Mouse (Mus musculus) hindbrain, embryonic 14.5 days (tissue): ENCODE results near the gene 4930426L09Rik. TPM values are rescaled to one million over a fixed set of nuclear protein-coding genes. Genes with fewer than 3 reads are reported as not detected.

Experiments
- ATAC-seq: fragments of 200-750 bp; cut with Nextera tagmentation; 2 replicates; pipeline ENCODE4 v1.8.0; 2017; ENCODE audit warnings: moderate number of reproducible peaks, mild to moderate bottlenecking, moderate TSS enrichment, moderate library complexity; ENCODE audit not compliant: low FRiP score
- DNase-seq: peaks from one replicate; pipeline ENCODE4 v3.0.0-alpha.2; 2015; ENCODE audit warnings: low spot score
- H3K27ac ChIP-seq: fragments of 300-500 bp; sonication (generic); 2 replicates; pipeline ENCODE4 v1.5.1; 2014; ENCODE audit warnings: mild to moderate bottlenecking, moderate library complexity
- H3K27me3 ChIP-seq: fragments of 300-500 bp; sonication (generic); 2 replicates; pipeline ENCODE4 v1.6.1; 2014; ENCODE audit warnings: mild to moderate bottlenecking, low read length, mixed read lengths; ENCODE audit not compliant: control insufficient read depth, insufficient read depth
- H3K36me3 ChIP-seq: fragments of 300-500 bp; sonication (generic); replicated peaks from 2 replicates; pipeline ENCODE4 v1.6.1; 2014; ENCODE audit not compliant: control insufficient read depth, insufficient read depth
- H3K4me1 ChIP-seq: fragments of 300-500 bp; sonication (generic); replicated peaks from 2 replicates; pipeline ENCODE4 v1.6.1; 2014; ENCODE audit warnings: antibody characterized with exemption, low read length, mixed read lengths; ENCODE audit not compliant: control insufficient read depth, insufficient read depth
- H3K4me2 ChIP-seq: fragments of 300-500 bp; sonication (generic); replicated peaks from 2 replicates; pipeline ENCODE4 v1.6.1; 2014; ENCODE audit warnings: mild to moderate bottlenecking, moderate library complexity
- H3K4me3 ChIP-seq: fragments of 300-500 bp; sonication (generic); replicated peaks from 2 replicates; pipeline ENCODE4 v1.5.1; 2014; ENCODE audit warnings: mild to moderate bottlenecking, low read length
- H3K9ac ChIP-seq: fragments of 300-500 bp; sonication (generic); 2 replicates; pipeline ENCODE4 v1.6.1; 2014
- H3K9me3 ChIP-seq: fragments of 300-500 bp; sonication (generic); 2 replicates; pipeline ENCODE4 v1.6.1; 2016; ENCODE audit warnings: low read length; ENCODE audit not compliant: control insufficient read depth
- WGBS: fragments of 180-500 bp; shearing (Covaris S2); extraction: QIAGEN DNeasy Blood & Tissue Kit; methylation state at CpG from one replicate; pipeline ENCODE4 v1.1.7; 2014; 5-methylcytosine and 5-hydroxymethylcytosine counted together
- polyA plus RNA-seq: library from polyadenylated mRNA; unstranded; fragments of >200 nt; fragmentation: Nextera tagmentation; extraction: Ambion mirVana; gene quantifications from 2 replicates; pipeline ENCODE4 v1.2.1, GENCODE M21; 2014

4930426L09Rik gene
- polyA plus RNA-seq, 1 experiment from 2014 or later, result 0.74 TPM

GRCm38 (mm10) chr2:18957459-18957858 is 40.7 kb upstream of the 4930426L09Rik start:
- H3K27me3 ChIP-seq, result no peaks in the 10 kb centered on the region
- no peak overlapping the region for H3K4me3 ChIP-seq
- DNase-seq (no peak), ATAC-seq (no peak)
- WGBS, result 96% methylated on average over 7 of the region's 7 CpGs
- no peak overlapping the region for H3K9ac ChIP-seq
- H3K27ac ChIP-seq, result no peak overlapping the region
- no peak overlapping the region for H3K4me2 ChIP-seq
- no peaks in the 10 kb centered on the region for H3K9me3 ChIP-seq
- H3K36me3 ChIP-seq, result no peaks in the 10 kb centered on the region
- peaks cover 4% of the 10 kb centered on the region; the same call in 1 of the 2 replicates for H3K4me1 ChIP-seq

GRCm38 (mm10) chr2:18958044-18958443 is 40.1 kb upstream of the 4930426L09Rik start:
- Histone ChIP-seq H3K4me1 (peaks cover 4% of the 10 kb centered on the region; the same call in 1 of the 2 replicates), H3K4me2 (no peak overlapping the region), H3K27me3 (no peaks in the 10 kb centered on the region), H3K27ac (no peak overlapping the region), H3K4me3 (no peak overlapping the region), H3K9ac (no peak overlapping the region), H3K9me3 (no peaks in the 10 kb centered on the region), H3K36me3 (no peaks in the 10 kb centered on the region)
- no peak for ATAC-seq
- WGBS, result 78% methylated on average over 9 of the region's 9 CpGs
- DNase-seq, result no peak

- H3K9me3 ChIP-seq, result no peaks in the 10 kb centered on the region
- ATAC-seq, result no peak
- WGBS, result 97% methylated on average over 5 of the region's 5 CpGs
- no peaks in the 10 kb centered on the region for H3K36me3 ChIP-seq
- no peak overlapping the region for H3K4me2 ChIP-seq
- no peak overlapping the region for H3K27ac ChIP-seq
- no peak for DNase-seq
- H3K27me3 ChIP-seq, result no peaks in the 10 kb centered on the region
- H3K4me1 ChIP-seq, result peaks cover 4% of the 10 kb centered on the region; the same call in 1 of the 2 replicates
- H3K4me3 ChIP-seq, result no peak overlapping the region
- no peak overlapping the region for H3K9ac ChIP-seq
Measured at GRCm38 (mm10) chr2:18958501-18958900, 39.6 kb upstream of the 4930426L09Rik start.

- H3K9me3 ChIP-seq, result no peaks in the 10 kb centered on the region
- peaks cover 4% of the 10 kb centered on the region; the same call in 1 of the 2 replicates for H3K4me1 ChIP-seq
- ATAC-seq (no peak), DNase-seq (no peak)
- no peaks in the 10 kb centered on the region for H3K27me3 ChIP-seq
- H3K36me3 ChIP-seq, result no peaks in the 10 kb centered on the region
- H3K4me3 ChIP-seq, result no peak overlapping the region
- H3K27ac ChIP-seq, result no peak overlapping the region
- H3K4me2 ChIP-seq, result no peak overlapping the region
- 93% methylated on average over 6 of the region's 6 CpGs for WGBS
- no peak overlapping the region for H3K9ac ChIP-seq
Measured at GRCm38 (mm10) chr2:18959008-18959407, 39.1 kb upstream of the 4930426L09Rik start.

- 92% methylated on average over 5 of the region's 5 CpGs for WGBS
- ATAC-seq (no peak), DNase-seq (no peak)
- Histone ChIP-seq H3K4me1 (peaks cover 4% of the 10 kb centered on the region; the same call in 1 of the 2 replicates), H3K27me3 (no peaks in the 10 kb centered on the region), H3K27ac (no peak overlapping the region), H3K9ac (no peak overlapping the region), H3K4me2 (no peak overlapping the region), H3K9me3 (no peaks in the 10 kb centered on the region), H3K4me3 (no peak overlapping the region), H3K36me3 (no peaks in the 10 kb centered on the region)
Measured at GRCm38 (mm10) chr2:18959558-18959957, 38.6 kb upstream of the 4930426L09Rik start.

- H3K4me3 ChIP-seq, result no peak overlapping the region
- H3K9me3 ChIP-seq, result no peaks in the 10 kb centered on the region
- 47% methylated on average over 7 of the region's 7 CpGs for WGBS
- H3K27ac ChIP-seq, result no peak overlapping the region
- H3K4me2 ChIP-seq, result no peak overlapping the region
- H3K4me1 ChIP-seq, result peaks cover 4% of the 10 kb centered on the region; the same call in 1 of the 2 replicates
- no peaks in the 10 kb centered on the region for H3K36me3 ChIP-seq
- H3K9ac ChIP-seq, result no peak overlapping the region
- ATAC-seq (no peak), DNase-seq (no peak)
- H3K27me3 ChIP-seq, result no peaks in the 10 kb centered on the region
Measured at GRCm38 (mm10) chr2:18960376-18960973, 37.7 kb upstream of the 4930426L09Rik start.

GRCm38 (mm10) chr2:18962502-18962901 is 35.6 kb upstream of the 4930426L09Rik start:
- H3K27me3 ChIP-seq, result no peaks in the 10 kb centered on the region
- no peak overlapping the region for H3K4me2 ChIP-seq
- ATAC-seq (no peak), DNase-seq (no peak)
- no peak overlapping the region for H3K9ac ChIP-seq
- peaks cover 4% of the 10 kb centered on the region; the same call in 1 of the 2 replicates for H3K4me1 ChIP-seq
- no peak overlapping the region for H3K27ac ChIP-seq
- no peaks in the 10 kb centered on the region for H3K9me3 ChIP-seq
- WGBS, result 93% methylated on average over 3 of the region's 3 CpGs
- no peaks in the 10 kb centered on the region for H3K36me3 ChIP-seq
- no peak overlapping the region for H3K4me3 ChIP-seq

GRCm38 (mm10) chr2:18963286-18964040 is 34.7 kb upstream of the 4930426L09Rik start:
- Histone ChIP-seq H3K9me3 (no peaks in the 10 kb centered on the region), H3K27ac (no peak overlapping the region), H3K4me3 (no peak overlapping the region), H3K9ac (no peak overlapping the region), H3K27me3 (no peaks in the 10 kb centered on the region), H3K36me3 (no peaks in the 10 kb centered on the region), H3K4me1 (peaks cover 4% of the 10 kb centered on the region; the same call in 1 of the 2 replicates), H3K4me2 (no peak overlapping the region)
- WGBS, result 77% methylated on average over 13 of the region's 13 CpGs
- ATAC-seq (no peak), DNase-seq (no peak)

- Histone ChIP-seq H3K4me1 (peaks cover 4% of the 10 kb centered on the region; the same call in 1 of the 2 replicates), H3K4me2 (no peak overlapping the region), H3K27ac (no peak overlapping the region), H3K4me3 (no peak overlapping the region), H3K27me3 (no peaks in the 10 kb centered on the region), H3K36me3 (no peaks in the 10 kb centered on the region), H3K9ac (no peak overlapping the region), H3K9me3 (no peaks in the 10 kb centered on the region)
- DNase-seq, result no peak
- no peak for ATAC-seq
- 74% methylated on average over 3 of the region's 3 CpGs for WGBS
Measured at GRCm38 (mm10) chr2:18965108-18965507, 33.0 kb upstream of the 4930426L09Rik start.
